Mouse (Mus musculus): ENCODE measurements around the gene Gm13088. TPM values are rescaled to one million over a fixed set of nuclear protein-coding genes. Genes with fewer than 3 reads are reported as not detected.
"Not testable (repeated sequence)": the region's sequence is repeated elsewhere in the genome, so short reads cannot be mapped to it uniquely, and the experiment has no call there.

The Gm13088 gene
- polyA plus RNA-seq (2014; fragmentation: Nextera tagmentation; extraction: Ambion mirVana), result not detected in 2 replicates

DNA sequence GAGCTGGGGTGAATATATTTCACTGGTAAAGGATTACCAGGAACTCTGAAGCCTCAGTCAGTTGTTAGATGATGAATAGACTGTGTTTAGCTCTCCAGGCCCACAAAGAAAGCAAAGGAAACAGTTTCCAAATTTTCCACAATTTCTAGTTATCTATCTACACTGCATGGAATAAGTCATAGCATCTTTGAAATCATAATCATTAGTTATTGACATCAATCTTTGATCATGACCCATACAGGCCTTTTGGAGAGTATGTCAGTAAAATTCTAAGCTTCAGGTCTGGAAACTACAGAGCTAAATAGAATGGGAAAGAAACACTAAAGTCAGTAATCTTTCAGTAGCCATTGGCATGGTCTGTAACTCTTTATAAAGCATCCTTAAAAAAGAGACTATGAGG lies at the start of gene Gm13088:
Gm13088 (minus strand) TSS at position 101 of the 400 bp plus-strand sequence.
- ATAC-seq (replicated peaks; ENCODE audit: low FRiP score); H3K4me3 ChIP-seq (ENCODE audit: low read depth, low read length); H3K27ac ChIP-seq (ENCODE audit: low read depth, low read length); H3K4me2 ChIP-seq (ENCODE audit: low read depth, low read length, severe bottlenecking); DNase-seq (ENCODE audit: low spot score); H3K9me3 ChIP-seq (ENCODE audit: control insufficient read depth, low read length); H3K9ac ChIP-seq (ENCODE audit: low read length); H3K27me3 ChIP-seq (ENCODE audit: control insufficient read depth, insufficient read depth, low read length); H3K36me3 ChIP-seq (ENCODE audit: control insufficient read depth, insufficient read depth, low read length); H3K4me1 ChIP-seq (replicated peaks; ENCODE audit: control insufficient read depth, insufficient read depth, low read length): not testable (repeated sequence)

DNA sequence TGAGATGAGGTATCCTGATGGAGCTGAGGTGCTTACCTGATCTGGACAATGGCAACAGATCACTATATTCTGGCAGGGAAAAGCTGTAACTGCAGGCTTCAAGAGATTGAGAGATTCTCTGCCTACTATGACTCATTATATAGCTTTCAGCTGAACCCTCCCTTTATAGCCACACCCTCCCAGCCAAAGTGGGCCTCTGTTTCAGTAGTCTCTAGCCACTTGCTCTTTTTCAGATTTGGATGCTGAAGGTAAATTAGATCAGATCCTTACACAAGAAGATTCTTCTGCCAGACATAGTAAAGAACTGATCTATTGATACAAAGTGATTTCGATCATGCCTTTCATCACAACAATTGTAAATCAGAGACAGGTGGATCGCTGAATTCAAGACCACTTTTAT lies 45.6 kb upstream of the Gm13088 start, which contains the start of gene Gm13089:
Gm13089 (minus strand) TSS at position 101 of the 400 bp plus-strand sequence.
- Histone ChIP-seq H3K9ac (ENCODE audit: low read length) (no peak within 1 kb of the TSS), H3K4me2 (ENCODE audit: low read depth, low read length, severe bottlenecking) (no peak within 1 kb of the TSS), H3K27ac (ENCODE audit: low read depth, low read length) (no peak within 1 kb of the TSS), H3K4me3 (ENCODE audit: low read depth, low read length) (no peak within 1 kb of the TSS), H3K4me1 (replicated peaks; ENCODE audit: control insufficient read depth, insufficient read depth, low read length) (no peaks in the 10 kb centered on the region), H3K27me3 (ENCODE audit: control insufficient read depth, insufficient read depth, low read length) (no peaks in the 10 kb centered on the region), H3K36me3 (ENCODE audit: control insufficient read depth, insufficient read depth, low read length) (no peaks in the 10 kb centered on the region), H3K9me3 (ENCODE audit: control insufficient read depth, low read length) (peaks cover 24% of the 10 kb centered on the region; the same call in 1 of the 2 replicates)
- DNase-seq (ENCODE audit: low spot score), result no peak
- ATAC-seq (replicated peaks; ENCODE audit: low FRiP score), result no peak
- WGBS, result 89% methylated on average over 2 of the region's 2 CpGs

DNA sequence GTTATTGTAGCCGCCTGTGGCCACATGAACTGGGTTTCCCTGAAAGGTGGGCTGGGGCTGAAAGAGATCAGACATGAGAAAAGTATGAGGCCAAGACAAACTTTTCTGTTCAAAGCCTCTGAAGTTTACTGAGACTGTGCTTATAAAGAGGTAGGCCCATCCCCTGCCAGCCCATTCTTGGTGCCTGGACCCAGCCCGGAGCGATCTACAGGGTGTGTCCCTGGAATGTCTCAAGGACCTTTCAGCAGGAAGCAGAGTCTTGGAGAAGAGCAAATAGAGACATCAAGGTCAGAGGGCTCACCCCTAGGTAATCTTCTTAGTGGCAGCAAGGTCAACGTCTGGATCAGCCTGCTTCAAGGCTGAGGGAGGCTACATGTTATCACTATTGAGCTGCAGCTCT lies 38.9 kb downstream of the Gm13088 start:
- not testable (repeated sequence) for H3K4me1 ChIP-seq (replicated peaks; ENCODE audit: control insufficient read depth, insufficient read depth, low read length); DNase-seq (ENCODE audit: low spot score); H3K9ac ChIP-seq (ENCODE audit: low read length); ATAC-seq (replicated peaks; ENCODE audit: low FRiP score); H3K4me3 ChIP-seq (ENCODE audit: low read depth, low read length); H3K4me2 ChIP-seq (ENCODE audit: low read depth, low read length, severe bottlenecking); H3K27me3 ChIP-seq (ENCODE audit: control insufficient read depth, insufficient read depth, low read length); H3K9me3 ChIP-seq (ENCODE audit: control insufficient read depth, low read length); H3K27ac ChIP-seq (ENCODE audit: low read depth, low read length); H3K36me3 ChIP-seq (ENCODE audit: control insufficient read depth, insufficient read depth, low read length)
- WGBS, result 79% methylated on average over 4 of the region's 4 CpGs

DNA sequence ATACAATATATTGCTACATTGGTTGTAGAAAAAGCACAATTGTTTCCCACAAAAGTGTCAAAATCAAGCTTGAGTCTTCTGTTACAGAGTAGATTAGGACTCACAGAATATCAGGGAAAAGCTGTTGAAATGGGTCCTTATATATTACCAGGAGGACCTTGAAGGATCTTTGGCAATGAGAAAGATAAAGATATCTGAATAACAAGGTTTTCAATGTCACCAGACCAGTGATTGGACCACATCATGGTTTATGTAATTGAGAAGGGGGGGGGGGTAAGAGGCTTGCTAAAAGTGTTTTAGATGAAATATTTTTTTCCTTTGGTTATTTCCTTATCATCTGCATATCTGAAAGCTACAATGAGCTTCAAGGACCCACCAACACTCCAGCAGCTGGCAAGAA lies 42.3 kb downstream of the Gm13088 start, which contains the start of gene Gm13083:
Gm13083 (plus strand) TSS at position 301 of the 400 bp plus-strand sequence.
- not testable (repeated sequence) for H3K4me2 ChIP-seq (ENCODE audit: low read depth, low read length, severe bottlenecking); H3K4me3 ChIP-seq (ENCODE audit: low read depth, low read length); H3K4me1 ChIP-seq (replicated peaks; ENCODE audit: control insufficient read depth, insufficient read depth, low read length); DNase-seq (ENCODE audit: low spot score); H3K9ac ChIP-seq (ENCODE audit: low read length); H3K9me3 ChIP-seq (ENCODE audit: control insufficient read depth, low read length); H3K36me3 ChIP-seq (ENCODE audit: control insufficient read depth, insufficient read depth, low read length); H3K27ac ChIP-seq (ENCODE audit: low read depth, low read length); ATAC-seq (replicated peaks; ENCODE audit: low FRiP score); H3K27me3 ChIP-seq (ENCODE audit: control insufficient read depth, insufficient read depth, low read length)

DNA sequence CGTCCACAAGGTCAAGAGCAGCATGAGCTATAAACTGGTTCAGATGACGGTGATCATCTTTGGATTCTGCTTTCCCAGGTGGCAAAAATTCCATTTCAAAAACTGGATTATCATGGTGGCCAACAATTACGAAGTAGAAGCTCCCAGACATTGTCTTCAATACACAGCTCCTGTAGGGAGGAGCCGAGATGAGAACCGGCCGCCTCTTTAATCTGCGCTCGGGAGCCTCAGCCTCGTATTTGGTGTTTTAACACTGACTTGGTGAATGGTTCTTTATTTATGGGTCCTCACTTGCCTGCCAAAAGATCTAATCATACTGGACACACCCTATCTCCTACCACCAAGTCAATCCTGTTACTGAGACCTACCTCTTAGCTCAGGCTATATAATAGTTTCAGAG lies 45.1 kb downstream of the Gm13088 start:
- not testable (repeated sequence) for H3K4me1 ChIP-seq (replicated peaks; ENCODE audit: control insufficient read depth, insufficient read depth, low read length); H3K4me3 ChIP-seq (ENCODE audit: low read depth, low read length); H3K27me3 ChIP-seq (ENCODE audit: control insufficient read depth, insufficient read depth, low read length); H3K36me3 ChIP-seq (ENCODE audit: control insufficient read depth, insufficient read depth, low read length); DNase-seq (ENCODE audit: low spot score); ATAC-seq (replicated peaks; ENCODE audit: low FRiP score); H3K9ac ChIP-seq (ENCODE audit: low read length); H3K27ac ChIP-seq (ENCODE audit: low read depth, low read length); H3K9me3 ChIP-seq (ENCODE audit: control insufficient read depth, low read length); H3K4me2 ChIP-seq (ENCODE audit: low read depth, low read length, severe bottlenecking)
- 87% methylated on average over 9 of the region's 9 CpGs for WGBS

Other genes with a start within 250 kb of the Gm13088 start
- 18.1 and 23.0 TPM in 2 replicates for gene Pramef8, start 244.8 kb downstream of the Gm13088 start, polyA plus RNA-seq (2014; fragmentation: Nextera tagmentation; extraction: Ambion mirVana)
- gene Oog4, start 206.9 kb downstream of the Gm13088 start, polyA plus RNA-seq (2014; fragmentation: Nextera tagmentation; extraction: Ambion mirVana), result not detected in 2 replicates
- gene Gm13043, start 145.9 kb downstream of the Gm13088 start, polyA plus RNA-seq (2014; fragmentation: Nextera tagmentation; extraction: Ambion mirVana), result not detected in 2 replicates
- gene Gm13040, start 121.3 kb downstream of the Gm13088 start, polyA plus RNA-seq (2014; fragmentation: Nextera tagmentation; extraction: Ambion mirVana), result not detected in 2 replicates
- not detected in 2 replicates for gene BC080695, start 105.5 kb downstream of the Gm13088 start, polyA plus RNA-seq (2014; fragmentation: Nextera tagmentation; extraction: Ambion mirVana)
- gene Gm13057, start 105.5 kb downstream of the Gm13088 start, polyA plus RNA-seq (2014; fragmentation: Nextera tagmentation; extraction: Ambion mirVana), result not detected in 2 replicates
- not detected in 2 replicates for gene Gm13083, start 42.2 kb downstream of the Gm13088 start, polyA plus RNA-seq (2014; fragmentation: Nextera tagmentation; extraction: Ambion mirVana)
- gene Gm13089, start 45.5 kb upstream of the Gm13088 start, polyA plus RNA-seq (2014; fragmentation: Nextera tagmentation; extraction: Ambion mirVana), result not detected in 2 replicates
- not detected in 2 replicates for gene Gm13078, start 62.2 kb upstream of the Gm13088 start, polyA plus RNA-seq (2014; fragmentation: Nextera tagmentation; extraction: Ambion mirVana)
- gene Gm13023, start 132.1 kb upstream of the Gm13088 start, polyA plus RNA-seq (2014; fragmentation: Nextera tagmentation; extraction: Ambion mirVana), result not detected in 2 replicates
- not detected in 2 replicates for gene Gm13084, start 158.8 kb upstream of the Gm13088 start, polyA plus RNA-seq (2014; fragmentation: Nextera tagmentation; extraction: Ambion mirVana)
- not detected in 2 replicates for gene Gm13103, start 189.3 kb upstream of the Gm13088 start, polyA plus RNA-seq (2014; fragmentation: Nextera tagmentation; extraction: Ambion mirVana)
- not detected in 2 replicates for gene Pramef6, start 243.1 kb upstream of the Gm13088 start, polyA plus RNA-seq (2014; fragmentation: Nextera tagmentation; extraction: Ambion mirVana)